Mouse (Mus musculus) CD4-positive naive resting alpha-beta T cell, adult 76 days (primary cell): ENCODE measurements around the gene Snrpa1. TPM values are rescaled to one million over a fixed set of nuclear protein-coding genes. Genes with fewer than 3 reads are reported as not detected.

Experiments used
- total RNA-seq: library from RNA; stranded (reverse); gene quantifications from one replicate; pipeline ENCODE4 v1.2.4, GENCODE M21; 2023

The Snrpa1 gene
- 77.9 TPM for total RNA-seq

DNA sequence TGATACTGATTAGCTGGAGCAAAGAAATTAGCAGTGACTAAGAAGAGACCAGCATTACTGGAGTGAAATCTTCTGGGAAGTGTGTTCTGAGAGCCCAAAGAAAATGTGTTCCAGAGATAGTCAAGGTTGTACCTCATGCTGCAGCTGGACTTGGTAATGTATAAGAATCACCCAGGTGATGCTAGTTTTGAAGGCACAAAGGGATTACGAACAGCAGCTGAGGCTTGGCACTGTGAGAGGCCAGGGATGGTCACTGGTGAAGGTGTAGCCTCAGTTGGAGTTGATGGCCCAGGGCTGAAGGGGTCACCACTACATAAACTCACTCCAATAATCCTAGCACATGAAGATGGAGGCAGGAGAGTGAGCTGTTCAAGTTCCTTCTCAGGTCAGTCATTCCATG is at the start of gene Snrpa1:
Snrpa1 (plus strand) TSS at position 301 of the 400 bp plus-strand sequence.

DNA sequence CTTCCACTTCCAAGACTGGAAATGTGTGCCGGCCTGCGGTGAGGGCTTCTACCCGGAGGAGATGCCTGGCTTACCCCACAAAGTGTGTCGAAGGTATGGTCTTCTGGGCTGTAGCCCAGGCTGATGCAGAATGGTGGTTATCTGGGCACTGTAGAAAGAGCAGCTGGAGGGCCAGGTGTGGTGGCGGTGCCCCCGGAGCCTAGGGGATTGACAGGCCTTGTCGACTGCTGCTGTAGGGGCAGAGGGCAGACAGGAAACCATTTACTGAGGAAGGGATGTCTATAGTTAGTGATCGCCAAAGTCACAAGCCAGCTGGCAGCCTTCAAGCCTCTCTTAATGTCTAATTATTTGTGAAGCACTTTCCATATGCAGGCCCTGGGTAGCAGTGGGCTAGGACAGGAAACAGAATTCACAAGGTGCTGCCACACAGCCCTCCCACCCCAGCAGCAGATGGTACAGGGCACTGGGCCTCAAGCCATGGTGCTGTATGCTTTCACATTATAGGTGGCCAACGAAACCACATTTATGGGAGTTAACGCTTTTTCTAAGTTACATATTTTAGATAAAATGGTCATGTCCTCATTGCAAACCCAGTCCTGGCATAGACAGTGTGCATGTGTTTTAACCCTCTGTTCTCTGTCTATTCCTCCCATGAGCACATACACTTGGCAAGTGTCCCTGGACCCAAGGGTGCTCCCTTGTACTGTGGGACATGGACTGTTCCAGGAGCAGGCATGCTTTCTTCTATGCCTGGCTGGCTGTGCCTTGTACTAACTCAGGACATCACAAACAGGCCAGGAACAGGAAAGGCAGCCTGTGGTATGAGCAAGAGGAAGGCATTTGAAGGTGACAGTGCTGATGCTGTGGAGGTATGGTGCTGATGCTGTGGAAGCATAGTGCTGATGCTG is 15.0 kb upstream of the Snrpa1 start, which contains the start of gene Gm45213:
Gm45213 (plus strand) TSS at position 51 of the 908 bp plus-strand sequence.

DNA sequence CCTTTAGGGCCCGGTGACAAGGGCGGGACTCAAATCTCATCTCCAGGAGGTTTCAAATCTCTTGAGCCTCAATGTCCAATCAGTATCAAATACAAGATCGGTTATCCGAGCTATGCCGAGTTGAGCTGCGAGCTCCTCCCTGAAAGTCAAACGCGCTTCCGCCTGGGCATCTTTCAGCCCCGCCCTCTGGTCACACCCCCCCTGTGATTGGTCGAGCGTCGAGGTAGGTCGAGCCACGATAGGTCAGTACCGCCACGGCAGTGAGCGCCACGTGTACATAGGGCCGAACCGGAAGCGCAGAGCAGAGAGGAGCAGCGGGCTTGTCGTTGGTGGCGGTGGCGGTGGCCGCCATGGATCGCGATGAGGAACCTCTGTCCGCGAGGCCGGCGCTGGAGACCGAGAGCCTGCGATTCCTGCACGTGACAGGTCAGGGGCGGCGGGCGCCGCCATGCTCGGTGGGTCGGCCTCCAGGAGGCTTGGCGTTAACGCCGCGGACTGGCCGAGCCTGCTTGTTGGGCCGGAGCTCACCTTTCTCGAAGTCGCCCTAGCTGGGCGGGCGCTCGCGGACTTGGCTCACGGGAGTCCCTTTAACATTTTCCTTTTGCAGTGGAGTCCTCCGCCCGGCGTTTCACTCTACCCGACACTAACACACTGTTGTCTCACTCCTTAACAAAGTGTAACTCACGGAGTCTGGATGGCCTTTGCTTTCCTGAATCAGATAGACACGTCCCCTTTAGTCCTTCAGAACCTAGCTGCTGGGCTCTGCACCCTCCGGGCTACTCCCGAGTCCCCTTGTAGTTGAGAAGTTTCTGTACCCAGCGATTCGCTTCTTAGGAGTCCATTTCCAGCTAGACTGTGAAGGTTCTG is 20.8 kb downstream of the Snrpa1 start, which contains the start of gene Selenos:
Selenos (plus strand) TSS at position 286 of the 867 bp plus-strand sequence.

DNA sequence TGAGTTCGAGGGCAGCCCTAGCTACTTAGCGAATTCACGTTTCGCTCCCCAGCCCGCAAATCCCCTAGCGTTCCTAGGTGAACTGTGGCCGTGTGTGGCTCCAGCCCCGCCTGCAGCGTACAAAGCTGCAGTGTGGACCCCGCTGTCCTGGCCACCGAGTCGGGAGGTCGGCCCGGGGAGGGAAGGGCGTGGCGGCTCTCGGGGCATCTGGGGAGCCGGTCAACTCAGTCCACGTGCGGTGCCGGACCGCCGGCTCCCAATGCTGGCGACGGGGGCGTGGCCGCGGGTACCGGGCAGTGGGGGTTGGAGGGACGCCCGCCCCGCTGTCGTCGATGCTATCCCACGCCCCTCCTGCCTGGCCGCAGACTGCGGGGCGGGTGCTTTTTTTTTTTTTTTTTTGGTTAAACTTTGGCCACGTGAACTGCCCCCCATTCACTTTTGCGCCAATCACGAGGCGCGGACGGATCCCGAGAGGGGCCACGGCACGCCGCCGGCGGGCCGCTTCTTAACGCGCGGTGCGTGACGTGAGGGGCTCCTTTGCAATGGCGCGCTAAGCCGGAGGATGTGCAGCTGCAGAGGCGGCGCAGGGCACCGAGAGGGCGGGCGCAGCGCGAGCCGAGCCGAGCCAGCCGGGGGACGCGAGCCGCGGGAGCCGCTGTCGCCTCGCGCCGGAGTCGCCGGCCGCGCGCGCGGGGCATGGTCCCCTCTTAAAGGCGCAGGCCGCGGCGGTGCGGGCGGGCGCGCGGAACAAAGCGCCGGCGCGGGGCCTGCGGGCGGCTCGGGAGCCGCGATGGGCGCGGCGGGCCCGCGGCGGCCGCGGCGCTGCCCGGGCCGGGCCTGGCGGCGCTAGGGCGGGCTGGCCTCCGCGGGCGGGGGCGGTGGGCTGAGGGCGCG is 50.4 kb downstream of the Snrpa1 start, which contains the start of gene Chsy1:
Chsy1 (plus strand) TSS at position 555 of the 894 bp plus-strand sequence.

Other genes with a start within 250 kb of the Snrpa1 start
- not detected for gene Pcsk6, start 197.3 kb upstream of the Snrpa1 start, total RNA-seq
- gene Gm45213, start 15.4 kb upstream of the Snrpa1 start, total RNA-seq, result not detected
- gene Selenos, start 20.6 kb downstream of the Snrpa1 start, total RNA-seq, result 61.7 TPM
- 12.3 TPM for gene Chsy1, start 50.5 kb downstream of the Snrpa1 start, total RNA-seq